Mouse (Mus musculus) frontal cortex, postnatal 25 days (tissue): Measurements from ENCODE around the gene Tiprl.

Source experiments
- DNase-seq, 2 experiments: peaks; one replicate each; pipeline ENCODE4 v3.0.0; 2022; ENCODE audit warnings: low spot score in 2 of 2

Gene Tiprl

DNA sequence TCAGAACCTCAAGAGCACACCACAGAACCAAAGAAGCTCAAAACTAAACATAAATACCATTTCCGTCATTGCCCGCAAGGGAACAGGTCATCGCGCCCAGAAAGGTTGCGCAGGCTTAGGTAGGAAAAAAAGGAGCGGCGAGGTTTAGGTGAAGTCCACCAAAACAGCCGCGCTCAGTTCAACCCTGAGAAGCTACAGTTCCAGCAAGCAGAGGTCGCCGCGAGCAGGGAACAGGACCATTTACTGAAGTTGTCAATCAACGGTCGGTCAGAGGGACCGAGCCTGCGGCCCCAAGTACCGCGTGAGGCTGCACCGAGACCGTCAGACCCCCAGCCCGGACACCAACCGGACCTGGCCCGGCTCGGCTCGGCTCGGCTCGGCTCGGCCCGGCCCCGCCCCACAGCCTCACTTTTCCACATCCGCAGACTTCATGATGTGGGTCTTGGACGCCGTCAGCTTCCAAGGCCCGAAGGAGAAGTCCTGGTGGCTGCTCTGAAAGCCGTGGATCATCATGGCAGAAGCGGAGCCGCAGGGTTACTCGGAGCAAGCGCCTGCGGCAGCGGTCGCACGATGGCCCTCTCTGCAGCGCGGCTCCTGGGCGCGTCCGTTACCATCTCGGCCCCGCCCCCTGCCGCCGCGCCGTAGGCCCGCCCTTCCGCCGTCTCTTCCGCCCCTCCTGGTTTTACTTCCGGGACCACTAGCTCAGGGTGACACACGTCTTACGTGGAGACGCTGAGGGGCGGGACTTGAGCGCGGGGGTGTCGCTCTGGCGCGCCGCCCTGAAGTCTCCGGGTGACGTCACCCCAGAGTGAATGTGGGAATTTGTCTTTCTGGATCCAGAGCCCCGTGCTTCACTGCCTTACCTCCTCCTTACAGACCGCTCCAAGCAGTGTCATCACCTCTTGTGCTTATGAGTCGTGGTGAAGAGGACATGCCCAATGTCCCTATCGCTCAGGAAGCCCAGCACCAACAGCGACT is at the start of gene Tiprl:
Gene Tiprl, minus strand, starts transcription at position 676 of the 978 bp plus-strand sequence.
- DNase-seq = peak; percentile 93

DNA sequence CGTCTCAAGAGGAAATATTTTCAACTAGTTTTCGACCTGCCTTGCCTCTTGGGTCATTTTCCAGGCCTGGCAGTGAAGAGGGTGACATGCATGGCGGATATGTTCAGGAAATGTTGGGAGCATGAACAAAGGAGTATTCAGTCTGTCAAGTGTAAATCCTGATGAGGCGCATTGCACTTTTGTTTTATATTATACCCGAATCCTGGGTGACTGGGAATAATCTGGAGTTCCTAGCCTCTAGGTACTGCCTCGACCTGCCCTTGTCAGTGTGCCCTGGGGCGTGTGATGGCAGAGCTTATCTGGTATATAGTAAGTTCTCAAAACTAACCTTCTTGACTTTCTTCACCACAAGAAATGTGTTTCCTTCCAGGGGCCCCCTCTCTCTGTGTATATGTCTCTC is 47.3 kb upstream of the Tiprl start:
- no peak for DNase-seq

DNA sequence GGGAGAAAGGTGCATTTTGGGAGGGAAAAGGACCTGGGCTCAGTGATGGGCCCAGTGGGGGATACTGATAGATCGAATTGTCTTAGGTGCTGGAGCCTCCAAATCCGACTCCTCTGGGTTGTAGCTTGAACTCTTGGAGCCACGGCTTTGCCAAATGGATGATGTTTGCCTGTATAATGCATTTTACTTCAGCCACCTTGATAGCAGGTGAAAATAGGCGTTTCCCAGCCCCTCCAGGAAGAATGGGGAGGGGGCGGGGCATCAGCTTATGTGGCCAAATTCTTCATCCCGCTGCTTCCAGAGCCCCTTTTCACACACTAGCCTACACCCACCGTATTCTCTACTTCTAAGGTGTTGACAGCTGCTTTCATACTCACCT is 46.2 kb upstream of the Tiprl start:
- no peak for DNase-seq

DNA sequence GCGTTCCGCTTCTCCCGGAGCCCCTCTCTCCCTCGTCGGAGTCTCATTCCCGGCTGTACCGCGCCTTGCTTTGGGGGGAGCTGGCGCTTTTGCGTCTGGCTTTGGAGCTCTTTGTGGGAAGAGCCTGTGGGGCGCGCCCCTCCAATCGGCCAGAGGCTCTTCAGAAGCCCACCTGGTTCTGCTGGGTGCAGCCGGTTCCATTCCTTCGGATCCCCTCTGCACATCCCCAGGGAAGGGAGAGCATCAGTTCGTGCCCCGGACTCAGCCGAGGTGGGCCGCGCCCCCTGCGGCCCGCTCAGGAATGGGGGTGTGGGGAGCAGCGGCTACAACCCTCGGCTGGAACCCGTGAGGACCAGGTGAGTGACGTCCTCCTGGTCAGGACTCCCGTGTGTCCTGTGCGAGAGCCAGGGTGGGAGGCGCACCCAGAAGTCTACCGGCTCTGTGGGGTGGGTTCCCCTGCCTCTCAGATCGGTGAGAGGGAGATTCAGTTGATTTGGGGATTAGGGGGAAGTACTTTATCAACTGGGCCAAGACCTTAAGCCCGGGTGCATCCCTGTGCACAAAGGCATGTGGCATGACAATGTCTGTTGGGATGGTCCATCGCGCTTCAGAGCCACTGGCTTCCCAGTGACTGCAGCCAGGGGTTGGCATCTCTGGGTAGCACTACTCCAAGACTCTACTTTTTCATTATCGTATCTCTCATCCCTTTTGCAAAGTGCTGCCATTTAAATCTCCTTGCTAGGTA is 45.6 kb upstream of the Tiprl start:
- DNase-seq = no peak

DNA sequence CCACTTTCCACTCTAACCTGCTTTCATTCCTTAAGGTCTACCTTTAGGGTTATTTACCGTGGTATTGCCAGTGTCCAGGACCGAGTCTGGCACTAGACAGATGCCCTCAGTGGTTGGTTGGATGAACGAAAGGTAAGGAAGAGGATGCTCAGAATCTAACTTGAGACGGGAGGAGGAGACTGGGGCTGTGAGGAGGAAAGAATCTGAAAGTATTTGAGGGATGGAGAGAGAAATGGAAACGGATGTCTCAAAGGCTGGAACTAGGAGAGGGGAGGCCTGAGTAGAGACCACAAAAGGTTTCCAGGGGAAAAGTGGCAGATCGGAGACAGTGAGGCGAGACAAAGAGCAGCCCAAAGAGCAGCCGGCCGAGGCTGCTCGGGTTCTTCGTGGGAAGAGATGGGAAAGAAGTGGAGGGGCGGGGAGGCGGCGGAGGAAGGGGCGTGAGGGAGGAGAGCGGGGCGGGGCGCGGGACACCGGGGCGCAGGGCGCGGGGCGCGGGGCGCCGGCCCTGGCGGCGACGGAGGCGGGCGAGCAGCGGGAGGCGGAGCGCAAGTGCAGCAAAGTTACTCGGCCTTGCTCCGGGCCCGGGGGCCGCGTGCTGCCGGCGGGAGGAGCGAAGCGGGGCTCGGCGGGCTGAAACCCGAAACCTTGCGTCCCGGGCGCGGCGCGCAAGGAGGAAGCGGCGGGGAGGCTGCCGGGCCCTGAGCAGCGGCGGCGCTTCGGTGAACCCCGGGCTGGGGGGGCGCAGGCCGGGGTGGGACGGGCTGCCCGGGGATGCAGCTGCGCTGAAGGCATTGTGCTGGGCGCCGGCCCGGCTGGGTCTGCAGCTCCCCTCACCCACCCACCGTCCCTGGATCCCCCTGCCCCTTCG is 44.8 kb upstream of the Tiprl start:
- no peak for DNase-seq

DNA sequence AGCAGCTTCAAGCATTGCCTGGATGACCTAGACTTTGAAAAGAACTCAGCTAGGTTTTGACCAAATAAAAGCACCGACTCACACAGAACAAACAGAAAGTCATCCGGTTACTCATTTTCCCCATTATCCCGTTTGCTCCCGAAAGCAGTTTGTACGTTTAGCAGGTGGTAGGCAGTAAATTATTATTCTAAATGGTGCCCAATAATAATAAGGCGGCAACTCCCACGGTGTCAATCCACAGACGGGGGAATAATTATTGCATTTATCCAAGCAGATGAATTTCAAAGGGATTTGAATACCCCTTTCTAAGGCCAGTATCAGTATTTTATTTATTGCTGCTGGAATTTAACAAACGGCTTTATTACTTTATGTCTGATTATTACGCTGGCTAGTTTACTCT is 43.9 kb upstream of the Tiprl start:
- DNase-seq = no peak

DNA sequence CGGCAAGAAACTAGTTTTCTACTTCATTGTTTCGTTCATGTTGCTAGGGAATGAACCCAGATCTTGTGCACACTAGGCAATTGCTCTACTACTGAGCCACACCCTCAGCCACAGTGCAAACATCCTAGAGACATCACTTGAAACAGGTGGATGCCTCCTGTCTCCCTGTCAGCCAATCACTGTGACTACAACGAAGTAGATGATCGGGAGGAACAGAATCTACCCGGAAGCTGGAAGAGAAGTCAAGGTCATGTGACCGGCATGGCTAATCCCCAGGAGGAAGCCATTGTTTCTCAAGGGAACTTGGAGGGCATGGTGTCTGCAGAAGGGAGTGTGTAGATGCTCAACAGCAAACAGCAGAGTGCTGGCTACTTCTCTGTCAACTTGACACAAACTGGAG is 38.1 kb upstream of the Tiprl start:
- no peak for DNase-seq

DNA sequence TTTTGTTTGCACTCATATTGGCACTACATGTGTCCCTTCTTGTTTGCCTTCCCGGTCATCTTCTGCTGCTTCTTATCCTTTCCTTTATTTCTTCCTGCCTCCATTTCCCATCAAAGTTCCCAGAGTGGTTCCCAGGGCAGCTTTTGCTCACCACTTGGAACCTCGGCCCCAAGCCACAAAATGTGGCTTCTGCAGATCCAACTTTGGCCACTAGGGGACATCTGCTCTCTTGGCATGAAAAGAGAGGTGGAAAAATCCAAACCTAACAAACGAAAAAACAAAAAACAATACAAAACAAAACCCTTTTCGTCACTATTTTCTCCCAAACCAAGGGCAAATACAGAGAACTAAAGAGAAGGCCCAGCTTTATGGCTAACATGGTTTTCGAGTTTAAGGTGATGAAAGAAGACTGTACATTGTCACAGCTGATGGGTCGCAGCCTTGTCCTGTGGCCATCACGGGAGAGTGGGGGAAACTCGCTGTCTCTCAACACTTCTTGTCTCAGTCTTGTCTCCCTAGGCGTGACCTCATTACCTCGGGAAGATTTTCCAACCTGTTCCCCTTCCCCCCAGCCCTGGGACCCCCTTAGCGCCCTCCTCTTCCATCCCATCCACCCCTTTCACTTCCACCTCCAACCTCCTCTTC is 15.4 kb upstream of the Tiprl start:
- peak; percentile 8 to 25 for DNase-seq

DNA sequence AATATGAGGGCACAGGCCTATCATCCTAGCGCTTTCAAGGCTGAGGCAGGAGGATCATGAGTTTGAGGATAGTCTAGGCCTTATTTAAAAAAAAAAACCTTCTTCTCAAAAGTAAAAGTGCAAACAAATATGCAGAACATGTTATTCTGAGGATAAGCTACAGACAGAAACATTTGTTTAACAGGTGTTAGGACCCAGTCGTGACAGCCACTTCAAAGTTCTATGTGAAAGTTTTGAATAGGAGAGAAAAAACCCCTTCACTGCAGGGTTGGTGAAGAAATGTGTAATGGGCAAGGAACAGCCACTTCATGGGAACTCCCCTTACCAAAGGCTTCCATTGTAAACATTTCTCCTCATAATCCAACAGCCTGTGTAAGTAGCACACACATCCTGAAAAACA is 13.8 kb upstream of the Tiprl start:
- no peak for DNase-seq

DNA sequence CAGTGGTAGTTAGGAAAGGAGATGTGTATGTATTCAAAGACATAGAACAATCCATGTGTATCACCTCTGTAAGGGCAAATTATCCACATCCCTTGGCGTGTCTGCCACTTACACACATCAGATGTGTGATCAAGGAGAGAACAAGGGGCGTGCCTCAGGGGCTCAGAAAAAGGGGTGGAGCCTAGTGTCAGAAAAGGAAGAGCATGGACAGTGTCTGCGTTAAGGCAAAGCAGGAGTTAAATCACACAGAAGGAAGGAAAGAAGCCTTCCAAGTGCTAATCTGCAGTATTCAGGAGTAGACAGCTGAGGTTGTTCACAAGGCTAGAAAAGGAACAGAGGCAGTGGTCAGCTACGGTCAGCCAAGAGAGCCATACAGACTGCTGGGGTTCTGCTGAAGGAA is 12.0 kb upstream of the Tiprl start:
- no peak for DNase-seq

DNA sequence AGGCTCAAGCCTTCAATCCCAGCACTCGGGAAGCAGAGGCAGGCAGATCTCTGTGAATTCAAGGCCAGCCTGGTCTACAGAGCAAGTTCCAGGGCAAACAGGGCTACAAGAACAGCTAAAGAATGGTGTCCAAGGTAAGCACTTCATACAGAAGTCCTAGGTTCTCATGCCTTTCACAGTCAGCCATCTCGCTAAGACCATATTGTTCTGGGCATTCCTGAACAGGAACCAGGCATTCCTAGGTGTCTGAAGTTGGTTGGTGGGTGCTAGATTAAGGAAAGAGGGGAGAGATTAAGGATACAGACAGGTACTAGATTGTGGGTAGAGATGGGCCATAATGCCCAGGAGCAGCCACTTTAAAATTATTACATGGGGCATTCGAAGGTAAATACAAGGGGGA is 11.0 kb upstream of the Tiprl start:
- DNase-seq = no peak

DNA sequence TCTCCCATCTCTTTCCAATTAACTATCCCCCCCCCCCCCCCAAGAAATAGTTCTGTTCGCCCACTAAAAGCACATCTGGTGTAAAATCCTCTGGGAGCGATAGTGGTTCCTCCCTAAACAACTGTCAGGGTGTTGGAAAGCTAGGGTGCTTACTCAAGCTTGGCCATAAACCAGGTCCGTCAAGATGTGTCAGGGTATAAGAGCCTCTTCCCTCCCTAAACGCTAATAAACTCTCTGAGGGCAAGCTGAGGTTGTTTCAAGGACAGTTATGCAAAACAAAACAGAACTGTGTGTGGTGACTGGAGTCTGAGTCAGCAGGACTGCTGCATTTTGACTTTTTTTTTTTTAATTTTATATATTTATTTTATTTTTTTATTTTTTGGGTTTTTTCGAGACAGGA is 10.3 kb upstream of the Tiprl start:
- DNase-seq = no peak

DNA sequence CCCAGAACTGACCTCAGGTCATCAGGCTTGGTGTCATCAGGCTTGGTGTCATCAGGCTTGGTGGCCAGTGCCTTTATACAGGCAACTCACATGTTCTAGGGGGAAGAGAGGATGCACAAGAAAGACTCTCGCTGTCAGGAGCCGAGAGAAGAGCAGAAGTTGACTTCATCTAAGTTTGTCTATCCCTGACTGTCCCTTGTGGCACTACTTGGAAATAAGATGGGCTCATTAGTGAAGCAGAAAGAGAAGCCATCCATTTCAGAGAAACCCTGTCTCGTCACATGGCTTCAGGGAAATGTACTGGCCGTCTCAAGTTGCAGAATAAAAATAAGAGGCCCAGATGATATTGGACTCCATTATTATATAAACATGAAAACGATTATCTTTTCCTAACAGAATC is 9.8 kb upstream of the Tiprl start:
- no peak for DNase-seq

DNA sequence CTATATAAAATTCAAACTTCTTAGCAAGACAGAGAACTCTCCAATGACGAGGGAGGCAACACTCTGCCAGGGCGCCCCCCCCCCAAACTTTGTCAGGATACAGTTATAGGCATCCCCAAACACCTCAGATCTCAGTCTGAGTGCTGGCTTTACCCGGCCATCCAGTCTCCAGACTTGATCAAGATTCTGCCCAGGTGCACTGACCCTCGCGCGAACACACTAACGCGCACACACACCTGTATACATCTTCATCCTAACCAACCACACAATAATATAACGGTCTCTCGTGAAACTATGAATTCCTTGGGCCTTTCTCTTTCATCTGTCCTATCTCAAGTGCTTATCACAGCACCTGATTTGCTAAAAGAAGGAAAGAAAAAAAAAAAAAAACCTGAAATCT is 950 bp downstream of the Tiprl start:
- DNase-seq = no peak

DNA sequence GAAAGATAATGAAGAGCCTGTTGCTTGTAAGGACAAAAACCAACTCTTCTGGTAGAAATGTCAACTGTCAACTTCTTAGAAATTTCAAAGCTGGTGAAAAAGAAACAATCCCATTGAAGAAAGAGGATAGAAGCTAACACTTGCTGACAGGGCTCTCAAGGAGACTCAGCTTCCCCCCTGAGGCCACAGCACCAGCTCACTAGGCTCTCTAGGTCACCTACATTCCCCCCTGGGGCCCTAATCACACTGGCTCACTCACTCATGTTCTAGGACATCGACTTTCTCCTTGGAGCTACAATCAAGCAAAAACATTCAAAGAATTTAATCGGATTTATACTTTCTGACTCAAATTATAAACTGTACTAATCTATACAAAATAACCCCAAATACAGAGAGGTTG is 3.0 kb downstream of the Tiprl start:
- no peak for DNase-seq

DNA sequence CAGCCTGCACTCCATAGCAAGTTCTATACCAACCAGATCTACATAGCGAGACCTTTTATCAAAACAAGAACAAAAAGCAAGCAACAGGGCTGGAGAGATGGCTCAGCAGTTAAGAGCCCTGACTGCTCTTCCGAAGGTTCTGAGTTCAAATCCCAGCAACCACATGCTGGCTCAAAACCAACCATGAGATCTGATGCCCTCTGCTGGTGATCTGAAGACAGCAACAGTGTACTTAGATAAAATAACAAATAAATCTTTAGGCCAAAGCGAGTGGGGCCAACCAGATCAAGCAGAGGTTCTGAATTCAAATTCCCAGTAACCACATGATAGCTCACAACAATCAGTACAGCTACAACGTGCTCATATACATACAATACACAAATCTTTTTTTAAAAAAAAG is 6.1 kb downstream of the Tiprl start:
- DNase-seq = no peak

DNA sequence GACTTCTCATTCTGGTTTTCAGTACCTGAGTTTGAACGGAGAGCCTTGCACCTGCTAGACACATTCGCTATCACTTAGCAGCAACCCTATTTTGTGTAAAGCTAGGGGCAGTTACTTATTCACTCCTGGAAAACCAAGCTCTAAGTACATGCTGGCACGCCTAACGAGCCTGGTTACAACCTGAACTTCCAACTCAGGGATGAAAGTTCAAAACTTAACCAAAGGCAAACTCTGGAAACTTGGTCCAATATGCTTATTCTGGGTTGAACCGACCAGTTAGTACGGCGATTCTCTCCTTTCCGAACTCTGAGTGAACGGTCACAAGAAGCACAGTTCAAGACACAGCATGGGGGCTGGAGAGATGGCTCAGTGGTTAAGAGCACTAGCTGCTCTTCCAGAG is 7.2 kb downstream of the Tiprl start:
- no peak for DNase-seq

DNA sequence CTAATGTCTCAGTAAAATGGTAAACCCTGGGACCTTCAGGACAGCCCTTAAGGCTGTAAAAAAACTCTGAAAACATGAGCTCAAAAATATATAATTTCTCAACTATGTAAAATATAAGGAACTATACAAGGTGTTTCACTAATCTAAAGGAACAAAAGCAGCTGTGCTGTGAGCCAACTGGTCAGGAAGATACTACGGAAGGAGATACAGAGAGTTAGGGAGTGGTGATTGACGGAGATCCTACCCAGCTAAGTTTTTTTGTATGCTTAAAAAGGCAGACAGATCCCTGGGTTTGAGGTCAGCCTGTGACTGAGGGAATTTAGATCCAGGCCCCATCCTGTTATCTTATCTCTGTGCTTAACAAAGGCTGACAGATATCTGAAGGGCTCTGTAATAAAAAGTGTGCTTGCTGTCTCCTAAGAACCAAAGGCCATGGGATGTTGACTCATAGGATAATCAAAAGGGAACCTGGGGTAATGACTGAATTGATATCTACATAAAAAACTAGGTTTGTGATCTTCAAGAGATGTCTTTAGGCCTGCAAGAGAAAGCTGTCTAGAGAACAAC is 19.7 kb downstream of the Tiprl start:
- DNase-seq = no peak

DNA sequence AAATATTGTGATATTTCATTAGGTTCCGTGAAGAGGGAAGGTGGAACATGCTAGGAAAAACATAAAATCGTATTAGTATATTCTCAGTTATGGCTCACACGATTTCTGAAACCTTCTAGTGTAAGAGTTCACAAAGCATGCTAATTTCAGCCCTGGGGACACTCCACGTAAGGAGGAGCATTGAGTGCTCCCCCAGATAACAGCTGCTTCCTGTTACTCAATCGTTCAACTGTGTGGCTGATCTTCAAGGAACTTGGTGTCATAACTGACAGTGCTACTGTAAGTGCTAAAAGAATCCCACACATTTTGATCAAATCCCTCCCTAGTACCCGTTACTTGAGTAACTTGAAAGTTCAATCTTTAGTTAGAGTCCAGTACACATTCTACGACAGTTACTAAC is 21.0 kb downstream of the Tiprl start:
- DNase-seq = no peak

DNA sequence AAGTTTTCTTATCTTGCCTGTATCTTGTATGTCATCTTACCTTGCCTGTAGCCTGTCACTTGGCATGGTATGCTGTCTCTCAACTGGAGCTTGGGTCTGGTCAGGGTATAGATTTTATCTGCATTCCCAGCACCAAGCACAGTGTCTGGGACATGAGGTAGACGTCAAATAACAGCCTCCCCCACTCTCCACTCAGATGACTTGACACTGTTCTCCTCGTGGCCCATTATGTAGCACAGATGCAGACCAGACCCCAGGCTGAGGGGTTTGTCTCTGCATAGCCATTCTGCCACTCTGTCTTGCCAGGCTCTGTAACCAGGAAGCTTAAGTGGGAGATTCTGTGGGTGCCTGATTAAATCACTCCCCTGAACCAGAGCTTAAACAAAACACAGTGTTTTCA is 31.2 kb downstream of the Tiprl start:
- no peak for DNase-seq

DNA sequence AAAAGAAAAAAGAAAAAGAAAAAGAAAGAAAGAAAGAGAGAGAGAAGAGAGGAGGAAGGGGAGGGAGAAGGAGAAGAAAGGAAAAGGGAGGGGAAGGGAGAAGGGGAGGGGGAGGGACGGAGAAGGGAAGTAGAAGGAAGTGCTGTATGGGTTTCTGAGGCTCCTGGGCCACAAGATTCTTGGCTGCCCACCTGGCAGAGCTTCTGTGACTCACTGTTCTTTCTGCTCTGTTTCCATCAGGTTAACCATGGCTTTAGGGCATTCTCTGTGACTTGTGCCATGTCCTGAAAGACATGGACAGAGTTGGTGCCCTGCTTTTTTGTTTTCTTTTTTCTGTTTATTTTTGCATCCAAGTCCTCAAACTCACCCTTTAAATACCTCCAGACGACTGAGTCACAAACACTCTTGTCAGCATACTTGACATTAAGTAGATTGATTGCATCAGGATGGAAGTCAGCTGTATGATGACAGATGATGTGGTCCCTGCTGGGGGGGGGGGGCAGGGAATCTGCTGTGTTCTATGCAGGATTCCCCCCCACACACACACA is 33.2 kb downstream of the Tiprl start:
- no peak for DNase-seq
